Mouse (Mus musculus) small intestine, adult 2 months (tissue): ENCODE data around the gene Gmppa. TPM values are rescaled to one million over a fixed set of nuclear protein-coding genes. Genes with fewer than 3 reads are reported as not detected.

Experiments
- H3K27ac ChIP-seq: fragments of 200-500 bp; 2 replicates; pipeline ENCODE4 v1.5.1; 2012; ENCODE audit warnings: low read depth, low read length, control low read depth, inconsistent platforms; ENCODE audit not compliant: insufficient read depth
- H3K27me3 ChIP-seq: fragments of 200-500 bp; 2 replicates; pipeline ENCODE4 v1.6.1; 2012; ENCODE audit warnings: mild to moderate bottlenecking, moderate library complexity, low read length, inconsistent platforms; ENCODE audit not compliant: control insufficient read depth, insufficient read depth
- H3K36me3 ChIP-seq: fragments of 200-500 bp; 2 replicates; pipeline ENCODE4 v1.6.1; 2012; ENCODE audit warnings: mild to moderate bottlenecking, low read length, control low read depth, inconsistent platforms; ENCODE audit not compliant: control insufficient read depth, insufficient read depth
- H3K4me1 ChIP-seq: fragments of 200-500 bp; 2 replicates; pipeline ENCODE4 v1.6.1; 2012; ENCODE audit warnings: low read length, inconsistent platforms, mixed read lengths; ENCODE audit not compliant: control insufficient read depth, insufficient read depth, insufficient read length
- H3K4me3 ChIP-seq: fragments of 200-500 bp; 2 replicates; pipeline ENCODE4 v1.5.1; 2012; ENCODE audit warnings: low read depth, mild to moderate bottlenecking, control low read depth, inconsistent platforms, low read length, moderate library complexity
- CTCF ChIP-seq: fragments of 200-500 bp; IDR thresholded peaks from 2 replicates; pipeline ENCODE4 v1.5.1; 2012; ENCODE audit warnings: low read depth, mild to moderate bottlenecking, control low read depth, inconsistent platforms, low read length, moderate library complexity, mixed read lengths; ENCODE audit not compliant: insufficient replicate concordance, insufficient read length; ENCODE audit errors: extremely low read depth
- POLR2A ChIP-seq: fragments of 200-500 bp; IDR thresholded peaks from 2 replicates; pipeline ENCODE4 v1.6.1; 2012; ENCODE audit warnings: low read depth, mild to moderate bottlenecking, control low read depth, inconsistent platforms, low read length, moderate library complexity
- WGBS: fragments of 180-500 bp; shearing (Covaris S2); methylation state at CpG from one replicate; pipeline ENCODE4 v1.1.7; 2018; 5-methylcytosine and 5-hydroxymethylcytosine counted together
- polyA plus RNA-seq: library from polyadenylated mRNA; depleted of rRNA; stranded (reverse); fragments of >200 nt; gene quantifications from 2 replicates; pipeline ENCODE4 v1.2.3, GENCODE M21; 2012

Gmppa gene
- polyA plus RNA-seq, 1 experiment = 187 TPM

DNA sequence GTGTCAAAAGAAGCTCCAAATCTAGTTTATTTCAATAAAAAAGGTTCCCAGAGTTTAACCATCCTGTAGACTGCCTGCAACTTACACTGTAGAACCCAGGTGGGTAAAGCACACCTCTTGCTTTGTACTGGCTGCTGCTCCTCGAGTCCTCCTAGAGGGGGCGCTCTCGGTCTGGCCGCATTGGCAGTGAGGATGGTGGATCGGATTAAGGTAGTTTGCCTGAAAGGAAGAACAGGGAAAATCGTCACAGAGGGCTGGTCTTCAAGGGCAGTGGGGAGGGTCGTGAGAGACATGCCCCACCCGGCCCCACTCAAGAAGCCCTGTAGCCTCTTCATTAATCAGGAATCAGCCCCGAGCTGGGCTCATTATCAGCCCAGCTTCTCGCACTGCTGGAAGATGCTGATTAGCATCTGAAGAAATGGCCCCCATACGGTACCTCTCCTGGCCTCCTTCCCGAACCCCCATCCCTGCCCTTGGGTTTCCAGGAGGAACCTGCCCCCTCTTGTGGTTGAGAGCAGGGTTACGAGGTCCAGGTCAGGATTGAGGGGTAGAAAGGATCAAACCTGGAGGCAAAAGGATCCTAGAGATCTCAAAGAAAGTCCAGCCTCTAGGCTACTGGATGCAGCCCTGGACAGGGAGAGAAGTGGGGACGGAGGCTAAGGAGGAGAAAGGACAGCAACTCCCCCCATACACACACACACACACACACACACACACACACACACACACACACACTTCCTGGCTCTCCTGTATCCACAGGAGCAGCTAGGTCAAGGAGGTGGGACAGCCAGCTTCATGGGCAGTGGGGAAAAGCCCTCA lies 21.2 kb downstream of the Gmppa start:
- Histone ChIP-seq H3K4me1 (peaks cover 5% of the 10 kb centered on the region), H3K27me3 (peaks cover 29% of the 10 kb centered on the region), H3K36me3 (no peaks in the 10 kb centered on the region), H3K27ac (no peak overlapping the region), H3K4me3 (no peak overlapping the region)
- peak; percentile 31; the same call in 1 of the 2 replicates for TF ChIP-seq CTCF
- no peak for TF ChIP-seq POLR2A
- WGBS = 23% methylated on average over 14 of the region's 14 CpGs

DNA sequence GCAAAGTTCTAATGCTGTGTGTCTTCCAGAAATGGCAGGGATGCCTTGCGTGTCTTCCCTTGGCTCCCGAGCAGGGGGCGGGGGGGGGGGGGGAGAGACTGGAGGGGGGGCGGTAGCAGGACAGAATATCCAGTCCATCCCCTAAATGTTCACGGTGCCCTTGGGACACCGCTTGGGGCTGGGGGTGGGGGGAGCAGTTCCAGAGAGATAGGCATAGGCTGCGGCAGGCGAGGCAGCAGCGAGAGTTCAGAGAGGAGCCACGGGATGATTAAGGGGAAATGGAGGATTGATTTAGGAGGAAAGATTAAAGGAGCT lies 21.9 kb downstream of the Gmppa start:
- H3K36me3 ChIP-seq = no peaks in the 10 kb centered on the region
- peaks cover 29% of the 10 kb centered on the region for H3K27me3 ChIP-seq
- H3K4me1 ChIP-seq = peaks cover 5% of the 10 kb centered on the region
- no peak overlapping the region for H3K27ac ChIP-seq
- H3K4me3 ChIP-seq = no peak overlapping the region
- 11% methylated on average over 10 of the region's 10 CpGs for WGBS
- TF ChIP-seq POLR2A (no peak), CTCF (no peak)

DNA sequence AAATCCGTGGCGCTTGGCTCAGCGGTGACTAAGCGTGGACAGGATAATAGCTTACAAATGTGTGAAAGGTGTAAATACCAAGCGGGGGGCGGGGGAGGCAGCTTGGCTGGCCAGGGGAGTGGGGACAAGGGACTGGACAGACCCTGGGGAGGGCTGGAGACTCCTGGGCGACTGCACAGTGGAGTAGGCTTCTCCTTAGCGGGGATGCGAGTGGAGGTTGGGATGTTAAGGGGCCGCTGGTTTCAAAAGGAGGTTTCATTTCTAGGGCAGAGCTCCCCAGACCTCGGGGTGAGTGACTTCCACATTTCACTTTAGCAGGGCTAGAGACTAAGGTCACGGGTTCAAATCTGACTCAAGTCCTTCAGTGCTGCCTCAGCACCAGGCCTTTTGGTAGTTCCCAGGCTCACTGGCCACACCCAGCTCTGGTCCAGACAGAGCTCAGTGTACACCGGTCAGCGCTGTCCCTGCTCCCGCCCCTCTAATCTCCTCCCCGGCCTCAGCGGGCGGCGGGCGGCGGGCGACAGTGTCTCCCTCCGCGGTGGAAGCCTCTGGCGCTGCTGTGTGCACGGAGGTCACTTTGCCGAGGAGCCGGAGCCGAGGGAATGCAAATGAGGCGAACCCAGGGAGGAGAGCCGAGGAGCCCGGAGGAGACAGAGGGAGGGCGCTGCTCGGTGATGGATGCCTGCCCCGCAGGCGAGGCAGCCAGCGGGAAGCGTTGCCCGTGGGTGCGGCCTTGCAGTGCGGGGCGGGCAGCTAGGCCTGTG lies 22.5 kb downstream of the Gmppa start:
- WGBS = 4% methylated on average over 42 of the region's 42 CpGs
- Histone ChIP-seq H3K27ac (0 out of 2 replicates have a peak overlapping the region, but pooled peaks have one; percentile 9), H3K4me3 (peak overlapping the region; percentile 51), H3K36me3 (no peaks in the 10 kb centered on the region), H3K27me3 (peaks cover 29% of the 10 kb centered on the region), H3K4me1 (peaks cover 5% of the 10 kb centered on the region)
- TF ChIP-seq CTCF = no peak

DNA sequence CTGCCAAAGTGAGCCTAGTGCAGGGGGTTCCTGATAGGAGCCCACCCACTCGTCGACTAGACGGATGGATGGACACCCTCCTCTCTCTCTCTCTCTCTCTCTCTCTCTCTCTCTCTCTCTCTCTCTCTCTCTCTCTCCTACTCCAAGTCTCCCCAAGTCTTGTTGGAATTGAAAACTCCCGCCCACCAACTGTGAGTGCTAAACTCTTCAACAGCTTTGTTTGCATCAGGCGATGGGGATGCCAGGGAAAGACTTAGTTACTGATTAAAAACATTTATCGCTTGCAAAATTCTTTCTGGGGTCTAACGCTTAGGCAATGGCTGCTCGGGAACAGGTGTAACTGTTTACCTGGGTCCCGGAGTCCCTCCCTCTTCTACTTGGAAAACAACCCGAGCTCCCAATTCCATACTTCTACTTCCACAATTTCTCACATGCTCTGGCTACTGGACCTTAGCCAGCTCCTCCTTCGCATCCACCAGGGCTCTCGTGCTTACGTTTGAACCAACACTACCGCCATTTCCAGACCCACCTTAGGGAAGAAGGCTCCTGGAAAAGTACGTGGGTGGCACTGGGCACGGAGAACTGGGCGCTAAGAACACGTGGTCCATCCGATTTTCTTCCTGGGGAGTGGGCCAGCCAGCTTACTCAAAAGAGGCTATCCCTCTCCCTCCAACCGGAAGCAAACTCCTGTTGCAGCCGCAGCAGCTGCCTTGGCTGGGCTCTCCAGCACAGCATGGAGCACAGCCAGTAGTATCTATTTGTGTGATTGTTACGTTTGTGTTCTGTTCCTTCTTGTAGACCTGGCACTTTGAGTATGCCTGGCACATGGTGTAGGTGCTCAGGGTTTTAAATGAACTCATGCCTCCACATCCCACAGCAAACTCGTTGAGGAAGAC lies 23.3 kb downstream of the Gmppa start:
- H3K4me3 ChIP-seq = peak overlapping the region; percentile 51
- no peaks in the 10 kb centered on the region for H3K36me3 ChIP-seq
- H3K27me3 ChIP-seq = peaks cover 29% of the 10 kb centered on the region
- H3K27ac ChIP-seq = 0 out of 2 replicates have a peak overlapping the region, but pooled peaks have one; percentile 9
- WGBS = 9% methylated on average over 23 of the region's 23 CpGs
- peaks cover 5% of the 10 kb centered on the region for H3K4me1 ChIP-seq
- no peak for TF ChIP-seq CTCF
- TF ChIP-seq POLR2A = no peak

DNA sequence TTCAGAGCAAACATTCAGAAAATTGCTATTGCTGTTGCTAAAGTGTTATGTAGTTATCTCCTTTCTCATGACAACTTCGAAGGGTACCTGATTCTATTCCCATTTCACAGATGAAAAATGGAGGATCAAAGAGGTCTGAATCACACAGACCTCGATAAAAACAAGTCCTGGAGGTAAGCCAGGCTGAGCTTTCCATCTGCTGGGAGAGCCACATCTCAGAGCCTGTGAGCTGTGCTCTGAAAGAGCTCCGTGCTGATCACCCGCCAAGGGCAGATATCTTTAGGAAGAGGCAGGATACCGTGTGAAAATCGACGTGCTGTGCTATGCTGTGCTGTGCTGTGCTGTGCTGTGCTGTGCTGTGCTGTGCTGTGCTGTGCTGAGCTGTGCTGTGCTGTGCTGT lies 24.6 kb downstream of the Gmppa start:
- Histone ChIP-seq H3K4me3 (no peak overlapping the region), H3K27ac (no peak overlapping the region), H3K27me3 (peaks cover 29% of the 10 kb centered on the region), H3K4me1 (peaks cover 5% of the 10 kb centered on the region), H3K36me3 (no peaks in the 10 kb centered on the region)
- TF ChIP-seq CTCF (no peak), POLR2A (no peak)
- 44% methylated on average over 7 of the region's 7 CpGs for WGBS

DNA sequence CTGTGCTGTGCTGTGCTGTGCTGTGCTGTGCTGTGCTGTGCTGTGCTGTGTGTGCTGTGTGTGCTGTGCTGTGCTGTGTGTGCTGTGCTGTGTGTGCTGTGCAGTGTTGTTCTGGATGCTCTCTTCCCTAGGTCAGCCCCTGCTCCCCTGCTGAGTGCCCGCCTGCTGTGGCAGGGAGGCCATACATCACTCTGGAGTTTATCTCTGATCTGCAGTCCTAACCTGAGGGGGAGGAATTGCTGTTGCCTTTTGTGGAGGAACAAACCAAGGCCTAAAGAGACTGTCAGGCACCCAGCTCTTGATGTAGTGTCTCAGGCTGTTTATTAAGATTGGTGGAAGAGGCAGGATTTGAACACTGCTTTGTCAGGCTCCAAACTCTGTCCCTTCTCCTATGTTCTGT lies 26.9 kb downstream of the Gmppa start:
- Histone ChIP-seq H3K27ac (no peak overlapping the region), H3K36me3 (no peaks in the 10 kb centered on the region), H3K4me1 (peaks cover 5% of the 10 kb centered on the region), H3K4me3 (no peak overlapping the region), H3K27me3 (peaks cover 20% of the 10 kb centered on the region)
- no peak for TF ChIP-seq CTCF
- TF ChIP-seq POLR2A = no peak
- 53% methylated on average over 1 of the region's 1 CpGs for WGBS
